Mouse (Mus musculus) CD4-positive helper T cell, adult 2 months (primary cell): ENCODE data around the gene 2310034G01Rik.

Source experiments
- DNase-seq: peaks from one replicate; pipeline ENCODE4 v3.0.0-alpha.2; 2012; ENCODE audit warnings: low read depth, missing footprints, low spot score

Gene 2310034G01Rik

DNA sequence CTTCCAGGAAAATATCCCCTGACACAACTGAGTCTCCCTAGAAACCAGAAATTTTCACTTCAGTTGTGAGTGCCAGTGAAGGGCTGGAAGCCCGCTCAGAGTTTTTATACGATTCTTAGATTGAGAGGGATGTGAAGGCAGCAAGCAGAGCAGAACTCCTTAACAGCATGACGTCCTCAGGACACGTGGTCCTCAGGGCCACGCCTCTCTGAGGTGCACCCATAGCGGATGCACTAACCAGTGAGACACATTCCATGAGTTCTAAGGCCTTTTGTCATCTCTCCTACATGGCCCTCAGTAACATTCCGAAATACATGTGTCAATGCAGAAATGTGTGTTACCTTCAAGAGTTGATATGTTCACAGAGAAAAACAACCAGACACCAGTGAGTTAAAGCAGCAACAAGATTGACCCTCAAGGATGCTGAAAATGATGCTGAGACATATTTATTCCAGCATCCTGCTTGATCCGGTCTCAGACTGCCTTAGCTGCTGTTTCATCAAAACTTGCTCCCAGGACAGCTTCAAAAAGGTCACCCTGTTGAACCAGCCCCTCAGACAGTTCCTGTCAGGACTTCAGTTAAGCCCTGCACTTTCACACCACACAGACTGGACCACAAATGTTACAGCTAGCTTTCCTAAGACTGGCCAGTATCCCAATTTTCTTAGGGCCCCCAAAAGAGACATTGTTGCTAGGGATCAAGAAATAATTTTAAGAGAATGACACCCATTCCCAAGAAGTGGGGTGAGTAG lies 49.6 kb downstream of the 2310034G01Rik start:
- DNase-seq = no peak
